Mouse (Mus musculus) heart, postnatal 0 days (tissue): Measurements from ENCODE around the gene Cog3.

Source experiments
- CTCF ChIP-seq: IDR thresholded peaks from 2 replicates; pipeline ENCODE4 v1.5.1; 2016; ENCODE audit warnings: antibody characterized with exemption, control low read depth, low read depth
- EP300 ChIP-seq: IDR thresholded peaks from 2 replicates; pipeline ENCODE4 v1.6.1; 2016; ENCODE audit warnings: antibody characterized with exemption, low read depth

- no peak for TF ChIP-seq CTCF
- no peak for TF ChIP-seq EP300
These were observed 13.9 kb upstream of the Cog3 start for GRCm38 (mm10) chr14:75768275-75768608.
